Comparison of ENCODE assay signal across 13 mouse cellular contexts in genomic region chr14:31462886-31463285, GRCm38 (mm10). TPM values are rescaled to one million over a fixed set of nuclear protein-coding genes. Genes with fewer than 3 reads are reported as not detected.
DNase-seq lines count a peak whose midpoint lies in the region; ATAC-seq lines count a peak whose summit lies in the region.
"Had no signal": no experiment of that assay in that cellular context is flagged by ENCODE, and none has a peak within 500 bp of the region (broad histone marks: within the 10 kb centered on the region; RNA-seq: fewer than 3 reads in every experiment).

No protein-coding gene starts in this region.

- no peaks in the 10 kb centered on the region for H3K9me3 ChIP-seq in kidney, embryonic 15.5 days (replicated peaks)
- no peaks in the 10 kb centered on the region for H3K9me3 ChIP-seq in embryonic facial prominence, embryonic 12.5 days
- H3K9me3 ChIP-seq: forebrain, embryonic 12.5 days; hindbrain, embryonic 15.5 days; megakaryocyte, embryonic 14.5 days had no signal

- H3K36me3 ChIP-seq in kidney, embryonic 15.5 days: no peaks in the 10 kb centered on the region
- H3K36me3 ChIP-seq in embryonic facial prominence, embryonic 12.5 days: no peaks in the 10 kb centered on the region
- H3K36me3 ChIP-seq: forebrain, embryonic 12.5 days; hindbrain, embryonic 15.5 days had no signal

- H3K4me1 ChIP-seq in kidney, embryonic 15.5 days: peaks cover 3% of the 10 kb centered on the region; the same call in 1 of the 2 replicates
- H3K4me1 ChIP-seq in embryonic facial prominence, embryonic 12.5 days: peaks cover 4% of the 10 kb centered on the region; the same call in 1 of the 2 replicates
- H3K4me1 ChIP-seq: forebrain, embryonic 12.5 days; hindbrain, embryonic 15.5 days; megakaryocyte, embryonic 14.5 days had no signal

- 69% methylated on average over 6 of the region's 6 CpGs for WGBS in kidney, embryonic 15.5 days
- WGBS in embryonic facial prominence, embryonic 12.5 days: 68% methylated on average over 6 of the region's 6 CpGs

- H3K27ac ChIP-seq in kidney, embryonic 15.5 days: peak overlapping the region; percentile 75
- H3K27ac ChIP-seq in embryonic facial prominence, embryonic 12.5 days: 0 out of 2 replicates have a peak overlapping the region, but pooled peaks have one; percentile 0
- H3K27ac ChIP-seq: forebrain, embryonic 12.5 days; hindbrain, embryonic 15.5 days had no signal

- no peaks in the 10 kb centered on the region for H3K27me3 ChIP-seq in kidney, embryonic 15.5 days
- H3K27me3 ChIP-seq in embryonic facial prominence, embryonic 12.5 days: no peaks in the 10 kb centered on the region
- H3K27me3 ChIP-seq: forebrain, embryonic 12.5 days; hindbrain, embryonic 15.5 days had no signal

- H3K9ac ChIP-seq in kidney, embryonic 15.5 days: no peak overlapping the region
- no peak overlapping the region for H3K9ac ChIP-seq in embryonic facial prominence, embryonic 12.5 days
- H3K9ac ChIP-seq: forebrain, embryonic 12.5 days; hindbrain, embryonic 15.5 days had no signal

- no peak overlapping the region for H3K4me2 ChIP-seq in kidney, embryonic 15.5 days
- H3K4me2 ChIP-seq in embryonic facial prominence, embryonic 12.5 days (replicated peaks): no peak overlapping the region
- H3K4me2 ChIP-seq: forebrain, embryonic 12.5 days; hindbrain, embryonic 15.5 days had no signal

- peak; percentile 50 for ATAC-seq in kidney, embryonic 15.5 days (replicated peaks; ENCODE audit: low FRiP score)
- no peak for ATAC-seq in embryonic facial prominence, embryonic 12.5 days (ENCODE audit: insufficient number of reproducible peaks, insufficient read depth, low FRiP score, low TSS enrichment)
- no peak for ATAC-seq in frontal cortex, adult (ENCODE audit: low TSS enrichment)

- intact Hi-C loops in heart, postnatal 25 days (cut with DNase I): loop anchor here (2.0 kb wide), 1 partner anchor 78 kb away; no protein-coding TSS in a partner anchor

- no peak overlapping the region for H3K4me3 ChIP-seq in kidney, embryonic 15.5 days (replicated peaks)
- no peak overlapping the region for H3K4me3 ChIP-seq in embryonic facial prominence, embryonic 12.5 days
- H3K4me3 ChIP-seq: forebrain, embryonic 12.5 days; hindbrain, embryonic 15.5 days; megakaryocyte, embryonic 14.5 days had no signal

- no peak for DNase-seq in kidney, adult 11 months
- DNase-seq in heart, postnatal 25 days (ENCODE audit: low spot score): peak; percentile 46
- DNase-seq in lung, postnatal 14 days: peak; percentile 20
- no peak for DNase-seq in layer of hippocampus, postnatal 36 days
- DNase-seq in layer of hippocampus, postnatal 10 days (ENCODE audit: low spot score in 2 of 2): no peak
- DNase-seq: cerebellum, adult 11-12 months; thymus, adult 18-20 months had no signal

RNA-seq across cellular contexts. Expression of gene Sh3bp5, which starts 27.0 kb away (rescaled TPM):
- 30.2 and 33.1 TPM in 2 replicates for polyA plus RNA-seq in kidney, embryonic 15.5 days (2015; fragmentation: Nextera tagmentation; extraction: Ambion mirVana)
- polyA plus RNA-seq in embryonic facial prominence, embryonic 12.5 days (2016; fragmentation: Nextera tagmentation; extraction: Ambion mirVana): 34.7 and 36.3 TPM in 2 replicates
- 10 to 100 TPM; 41.0 to 58.1 TPM for total RNA-seq in heart, postnatal 25 days (2021)
- total RNA-seq in layer of hippocampus, postnatal 36 days (2021): 100 to 1,000 TPM; 157 to 168 TPM
- total RNA-seq in layer of hippocampus, postnatal 10 days (2021): 100 to 1,000 TPM; 120 to 125 TPM

RNA-seq across cellular contexts. Expression of gene Eaf1, which starts 31.3 kb away (rescaled TPM):
- polyA plus RNA-seq in kidney, embryonic 15.5 days (2015; fragmentation: Nextera tagmentation; extraction: Ambion mirVana): 23.8 and 25.7 TPM in 2 replicates
- 27.7 and 28.0 TPM in 2 replicates for polyA plus RNA-seq in embryonic facial prominence, embryonic 12.5 days (2016; fragmentation: Nextera tagmentation; extraction: Ambion mirVana)
- 10 to 100 TPM; 10.7 to 11.4 TPM for total RNA-seq in heart, postnatal 25 days (2021)
- 10 to 100 TPM; 14.5 to 16.3 TPM for total RNA-seq in layer of hippocampus, postnatal 36 days (2021)
- total RNA-seq in layer of hippocampus, postnatal 10 days (2021): 10 to 100 TPM; 16.1 to 19.1 TPM

RNA-seq across cellular contexts. Expression of gene Mettl6, which starts 32.0 kb away (rescaled TPM):
- 58.4 and 63.5 TPM in 2 replicates for polyA plus RNA-seq in kidney, embryonic 15.5 days (2015; fragmentation: Nextera tagmentation; extraction: Ambion mirVana)
- polyA plus RNA-seq in embryonic facial prominence, embryonic 12.5 days (2016; fragmentation: Nextera tagmentation; extraction: Ambion mirVana): 85.6 and 87.2 TPM in 2 replicates
- total RNA-seq in heart, postnatal 25 days (2021): 10 to 100 TPM in 1 of 2 experiments, 1 to 10 TPM in 1; 8.6 to 11.7 TPM
- 10 to 100 TPM; 25.0 to 29.4 TPM for total RNA-seq in layer of hippocampus, postnatal 36 days (2021)
- 10 to 100 TPM; 26.7 to 29.4 TPM for total RNA-seq in layer of hippocampus, postnatal 10 days (2021)

Comparison
In these comparisons a context has a peak if more than half of its experiments do, and no peak if none do; other contexts are left out.
1. DNase-seq: peak in heart, postnatal 25 days (single experiment) and lung, postnatal 14 days (single experiment); none in kidney, adult 11 months (single experiment), layer of hippocampus, postnatal 36 days (0 of 2) and layer of hippocampus, postnatal 10 days (0 of 2).